Mouse (Mus musculus) gastrocnemius, postnatal 36 days (tissue): Measurements from ENCODE around the gene Klrb1f. TPM values are rescaled to one million over a fixed set of nuclear protein-coding genes. Genes with fewer than 3 reads are reported as not detected.

Source experiments
- total RNA-seq, 2 experiments: library from RNA; stranded (reverse); gene quantifications; 2 replicates each; pipeline ENCODE4 v1.2.3; 2021

Gene Klrb1f
- total RNA-seq, 2 experiments from 2014 or later: not detected

Other genes starting within 250 kb of the Klrb1f start
- not detected for gene Gm44511, start 219.6 kb upstream of the Klrb1f start, total RNA-seq
- gene Klrb1b, start 219.6 kb upstream of the Klrb1f start, total RNA-seq: not detected
- under 1 TPM in 1 of 2 experiments, not detected in 1; 0.18 TPM for gene Clec2i, start 158.3 kb upstream of the Klrb1f start, total RNA-seq
- not detected for gene BC035044, start 154.8 kb upstream of the Klrb1f start, total RNA-seq
- gene Clec2g, start 111.5 kb upstream of the Klrb1f start, total RNA-seq: 1 to 10 TPM; 2.3 to 2.5 TPM
- under 1 TPM; 0.15 to 0.36 TPM for gene Clec2e, start 55.0 kb downstream of the Klrb1f start, total RNA-seq
- 10 to 100 TPM; 59.3 to 69.5 TPM for gene Clec2d, start 134.7 kb downstream of the Klrb1f start, total RNA-seq
- gene Cd69, start 229.5 kb downstream of the Klrb1f start, total RNA-seq: under 1 TPM in 1 of 2 experiments, not detected in 1; 0.31 TPM